Mouse (Mus musculus) right cerebral cortex, adult 18-20 months (tissue): Measurements from ENCODE around the gene Kcnk10.
A peak's percentile ranks its signal among the peaks of the same experiment; 100 is the strongest.

Experiments
- DNase-seq: peaks from one replicate; pipeline ENCODE4 v3.0.0; 2022; ENCODE audit warnings: mixed read lengths

Kcnk10 gene

DNA sequence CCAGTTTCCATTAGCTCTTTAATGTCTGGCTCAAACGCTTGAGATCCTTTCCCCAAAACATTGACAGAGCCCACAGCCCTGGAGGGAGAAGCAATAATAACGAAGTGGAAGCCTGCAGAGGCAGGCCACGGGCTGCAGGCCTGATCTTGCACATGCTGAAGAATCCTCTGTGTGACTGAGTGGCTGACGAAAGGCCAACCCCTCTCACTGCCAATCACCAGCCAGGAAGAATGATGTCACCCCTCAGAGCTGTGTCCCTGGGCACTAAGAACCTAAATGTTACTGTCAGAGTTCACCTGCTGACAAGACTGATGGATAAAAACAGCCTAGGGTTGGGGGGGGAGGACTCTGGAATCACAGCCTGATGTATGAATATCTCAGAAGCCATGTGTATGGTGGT is 72.5 kb downstream of the Kcnk10 start:
- no peak for DNase-seq

DNA sequence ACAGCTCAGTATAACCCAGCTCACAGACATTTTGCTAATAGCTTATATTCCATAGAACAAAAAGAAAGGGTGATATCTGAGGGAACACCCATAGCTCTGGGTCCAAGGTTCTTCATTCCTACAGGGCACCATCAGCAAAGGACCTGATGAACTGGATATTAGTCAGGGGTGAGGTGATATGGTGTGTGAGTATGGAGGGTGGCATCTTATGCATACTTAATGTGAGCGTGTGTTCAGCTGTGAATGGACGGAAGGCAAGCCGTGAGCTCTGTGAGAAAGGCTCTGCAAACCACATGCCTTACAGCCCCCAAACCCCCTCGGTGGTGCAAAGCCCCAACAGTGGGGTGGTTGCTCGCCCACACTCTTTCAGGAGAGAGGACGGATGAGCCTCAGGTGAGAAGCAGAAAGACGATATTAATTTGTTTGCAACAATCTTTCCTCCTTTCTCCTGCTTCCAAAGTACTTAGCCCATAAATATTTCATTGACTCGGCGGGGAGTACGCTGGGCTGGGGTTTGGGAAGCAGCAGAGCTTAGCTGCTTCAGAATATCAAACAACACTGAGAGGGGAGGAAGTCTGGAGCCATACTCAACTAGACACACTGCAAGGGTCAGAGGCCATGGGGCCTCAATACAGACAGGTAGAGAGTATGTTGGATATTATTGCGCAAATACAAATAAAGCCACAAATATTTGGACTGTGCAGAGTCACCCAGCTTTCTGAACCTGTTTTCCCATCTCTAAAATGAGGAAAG is 76.4 kb downstream of the Kcnk10 start:
- no peak for DNase-seq

DNA sequence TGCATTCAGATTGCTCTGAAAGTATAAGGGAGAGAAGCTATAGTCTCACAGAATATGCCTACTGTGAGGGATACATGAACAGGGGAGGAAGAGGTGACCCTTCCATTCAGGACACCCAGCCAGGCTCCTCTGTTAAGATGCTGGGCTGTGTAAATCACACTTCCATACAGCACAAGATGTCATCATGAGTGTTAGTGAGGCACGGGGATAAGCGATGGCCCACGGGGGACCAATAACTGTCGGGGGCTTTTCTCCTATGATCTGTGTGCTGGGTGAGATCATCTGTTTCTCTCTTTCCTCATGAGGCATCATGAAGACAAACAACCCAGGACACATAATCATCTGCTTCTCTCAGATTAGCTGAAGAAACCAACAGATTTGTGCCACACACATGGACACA is 77.1 kb downstream of the Kcnk10 start:
- DNase-seq, result no peak

DNA sequence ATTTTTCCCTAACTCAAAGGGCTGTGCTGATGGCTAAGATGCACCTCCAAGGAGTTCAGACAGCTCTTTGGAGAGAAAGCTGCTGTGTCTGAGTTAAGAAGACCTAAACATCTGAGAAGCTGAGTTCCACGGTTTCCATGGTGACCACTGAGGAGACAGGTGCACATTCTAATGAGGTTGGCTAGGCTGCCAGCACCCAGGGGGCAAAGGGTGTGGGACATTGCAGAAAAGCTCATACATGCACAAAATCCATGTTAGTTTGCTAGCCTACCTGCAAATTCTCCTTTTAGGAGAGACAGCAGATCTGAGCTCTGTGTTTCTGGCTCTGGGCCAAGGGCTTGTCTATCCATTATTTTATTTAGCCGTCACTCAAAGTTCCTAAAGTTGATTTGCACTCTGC is 96.7 kb downstream of the Kcnk10 start:
- DNase-seq, result no peak

DNA sequence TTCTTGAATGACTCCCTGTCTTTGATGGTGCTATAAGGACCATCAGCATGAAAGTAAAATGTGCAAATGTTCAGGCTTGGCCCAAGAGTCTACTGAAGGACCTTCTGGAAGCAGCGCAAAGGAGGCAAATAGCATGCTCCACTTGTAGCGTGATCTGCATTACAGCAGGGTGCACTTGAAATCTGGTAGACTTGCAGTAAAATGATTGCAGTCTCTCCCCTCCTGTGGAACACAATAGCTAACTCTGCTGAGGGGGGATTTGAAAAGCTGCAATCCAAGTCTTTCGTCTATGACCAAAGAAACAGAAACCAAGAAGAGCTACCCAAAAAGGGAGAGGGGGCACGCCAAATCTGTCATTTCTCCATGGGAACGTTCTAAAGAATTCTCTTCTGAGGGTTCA is 97.1 kb downstream of the Kcnk10 start:
- DNase-seq, result no peak

DNA sequence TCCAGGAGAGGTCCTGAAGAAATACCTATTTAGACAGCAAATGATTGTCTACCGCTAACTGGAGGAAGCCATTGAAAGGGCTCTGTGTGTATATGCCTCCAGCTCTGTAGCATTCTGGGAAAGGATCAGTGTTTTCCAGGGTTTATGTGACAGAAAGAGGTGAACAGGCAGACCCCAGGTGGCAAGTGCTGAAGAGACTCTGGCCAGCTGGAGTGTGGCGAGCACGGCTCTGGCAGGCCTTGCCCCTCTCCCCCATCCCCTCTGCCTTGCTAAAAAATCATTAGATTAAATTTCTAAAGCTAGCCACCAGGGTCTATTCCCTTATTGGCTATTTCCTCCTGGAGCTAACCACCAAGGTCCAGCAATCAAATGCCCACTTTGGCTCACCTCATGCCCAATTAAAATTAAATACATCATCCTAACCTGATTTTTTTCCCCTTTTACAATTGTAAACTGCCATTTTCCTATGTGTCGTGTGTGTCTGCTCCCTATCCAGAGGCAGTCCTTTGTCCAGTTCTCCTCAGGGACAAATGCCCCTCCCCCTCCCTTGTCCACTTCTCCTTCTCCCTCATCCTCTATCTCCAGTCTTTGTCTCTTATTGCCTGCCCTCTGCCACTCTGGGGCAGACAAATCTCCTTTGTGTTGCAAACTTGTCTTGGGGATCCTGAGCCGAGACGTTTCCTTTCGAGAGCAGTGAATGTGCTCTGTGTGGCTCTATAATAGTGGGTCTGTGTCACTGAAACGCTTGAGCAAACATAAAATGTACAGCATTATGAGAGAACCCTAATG is 100.2 kb downstream of the Kcnk10 start:
- no peak for DNase-seq

DNA sequence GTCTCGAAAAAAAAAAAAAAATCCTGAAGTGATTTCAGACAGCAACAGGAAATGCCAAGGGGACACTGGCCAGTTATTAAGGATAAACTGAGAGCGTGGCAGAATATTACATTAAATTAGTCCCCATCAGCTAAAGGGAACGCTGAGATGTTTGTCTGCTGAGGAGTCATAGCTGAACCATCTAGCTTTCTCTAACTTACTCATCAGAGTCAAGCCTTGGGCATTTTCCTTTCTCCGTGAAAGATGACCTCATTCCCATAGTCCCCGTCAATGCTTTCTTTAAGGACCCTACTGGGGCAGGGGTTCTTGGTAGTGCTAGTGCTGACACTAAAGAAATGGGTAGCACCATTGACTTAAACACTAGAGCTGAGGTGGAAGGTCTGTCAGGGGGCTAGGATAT is 106.9 kb downstream of the Kcnk10 start:
- no peak for DNase-seq

DNA sequence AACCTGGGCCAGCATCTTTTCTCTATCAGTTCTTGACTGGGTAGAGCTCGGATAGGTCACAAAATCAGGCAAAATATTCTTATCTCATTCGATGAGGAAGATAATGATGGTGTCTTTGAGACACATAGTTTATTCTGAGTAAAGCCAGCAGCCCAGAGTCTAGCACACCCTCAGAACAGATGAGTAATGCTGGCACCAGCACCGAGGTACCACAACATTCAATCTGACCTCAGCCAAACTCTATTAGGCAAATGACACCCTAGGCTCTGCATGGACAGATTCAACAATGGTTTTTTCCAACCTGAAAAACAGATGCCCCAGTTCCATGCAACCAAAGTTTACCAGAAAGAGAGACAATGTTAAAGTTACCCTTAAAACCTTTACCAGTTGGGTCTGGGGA is 108.0 kb downstream of the Kcnk10 start:
- no peak for DNase-seq

DNA sequence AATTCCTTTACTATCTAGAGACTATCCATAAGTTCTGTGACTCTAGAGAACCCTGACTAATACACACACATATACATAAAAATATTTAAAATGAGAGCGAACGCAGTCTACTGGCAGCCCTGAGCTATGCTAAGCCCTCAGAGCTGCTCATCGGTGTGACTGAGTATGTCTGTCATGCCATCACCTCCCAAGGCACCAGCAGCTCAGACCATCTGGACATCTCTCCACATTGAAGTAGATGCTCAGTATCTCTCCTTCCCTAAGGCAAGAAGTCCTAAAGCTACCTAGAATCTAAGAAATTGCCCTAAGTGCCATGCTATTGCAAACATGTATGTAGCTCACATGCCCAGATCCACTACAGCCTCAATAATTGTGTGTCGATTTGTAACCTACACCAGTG is 110.3 kb downstream of the Kcnk10 start:
- DNase-seq, result no peak

DNA sequence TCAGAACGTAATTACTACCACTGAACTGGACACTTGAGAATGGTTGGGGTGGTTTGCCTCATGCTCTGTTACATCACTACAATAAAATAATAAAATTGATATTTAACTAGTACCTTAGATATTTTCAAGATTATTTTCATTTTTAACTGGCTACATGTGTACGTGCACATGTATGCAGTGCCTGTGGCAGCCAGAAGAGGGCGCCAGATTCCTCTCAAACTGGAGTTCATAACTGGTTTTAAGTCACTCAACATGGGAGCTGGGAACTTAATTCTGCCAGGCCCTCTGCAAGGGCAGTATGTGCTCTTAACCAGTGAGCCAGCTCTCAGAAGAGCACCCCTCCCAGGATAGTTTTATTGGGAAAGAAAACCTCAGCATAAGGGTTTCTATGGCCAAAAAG is 118.2 kb downstream of the Kcnk10 start:
- no peak for DNase-seq

DNA sequence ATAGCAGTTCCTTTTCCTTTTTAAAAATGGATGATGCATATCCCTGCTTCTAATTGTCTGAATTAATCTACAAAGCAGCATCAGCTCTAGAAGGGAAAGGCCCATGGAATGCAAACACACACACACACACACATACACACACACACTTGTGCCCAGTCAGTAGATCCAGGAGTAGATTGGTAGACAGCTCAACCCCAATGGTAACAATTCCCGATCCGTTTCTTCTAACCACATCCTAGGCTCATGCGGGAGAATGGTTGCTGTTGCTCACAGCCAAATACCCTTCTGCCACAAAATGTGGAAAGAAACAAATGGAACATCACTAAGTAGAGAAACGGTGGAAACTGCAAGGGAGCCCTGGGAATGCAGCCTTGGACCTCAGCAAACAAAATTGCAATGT is 119.2 kb downstream of the Kcnk10 start:
- no peak for DNase-seq

DNA sequence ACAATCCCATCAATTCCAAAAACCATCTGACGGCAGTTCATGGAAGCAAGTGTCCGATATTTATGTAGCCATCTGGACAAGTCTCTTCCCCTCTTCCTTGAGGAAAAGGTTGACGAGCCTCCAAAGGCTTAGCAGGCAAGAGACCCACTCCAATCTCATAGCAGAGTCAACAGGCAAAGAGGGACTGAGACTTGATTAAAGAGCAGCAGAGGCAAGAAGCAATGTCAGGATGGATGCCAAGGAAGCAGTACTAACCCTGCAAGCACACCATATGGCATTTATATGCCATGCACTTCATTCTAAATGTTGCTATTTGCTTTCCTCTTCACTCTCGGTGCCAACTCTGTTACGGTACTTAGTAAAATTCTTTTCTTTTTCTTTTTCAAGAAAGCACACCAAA is 119.6 kb downstream of the Kcnk10 start:
- peak; percentile 30 for DNase-seq

DNA sequence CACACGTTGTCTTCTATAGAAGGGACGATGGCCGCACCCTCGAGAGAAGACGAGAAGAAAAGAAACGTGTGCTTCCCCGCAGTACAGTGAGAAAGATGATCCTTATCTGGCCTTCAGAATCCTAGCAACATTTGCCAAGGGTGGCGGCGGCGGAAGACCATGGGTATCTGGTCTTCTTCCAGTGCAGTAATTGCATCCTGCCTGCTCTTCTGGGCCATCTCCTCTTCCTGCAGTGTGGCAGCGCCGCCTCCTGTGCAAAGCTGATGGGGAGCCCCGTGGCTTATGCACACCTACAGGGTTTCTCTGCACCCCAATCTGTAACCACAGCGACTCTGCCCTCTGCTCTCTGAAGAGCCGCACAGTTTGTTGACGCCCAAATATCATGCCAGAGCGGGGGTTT is 124.9 kb downstream of the Kcnk10 start:
- no peak for DNase-seq

DNA sequence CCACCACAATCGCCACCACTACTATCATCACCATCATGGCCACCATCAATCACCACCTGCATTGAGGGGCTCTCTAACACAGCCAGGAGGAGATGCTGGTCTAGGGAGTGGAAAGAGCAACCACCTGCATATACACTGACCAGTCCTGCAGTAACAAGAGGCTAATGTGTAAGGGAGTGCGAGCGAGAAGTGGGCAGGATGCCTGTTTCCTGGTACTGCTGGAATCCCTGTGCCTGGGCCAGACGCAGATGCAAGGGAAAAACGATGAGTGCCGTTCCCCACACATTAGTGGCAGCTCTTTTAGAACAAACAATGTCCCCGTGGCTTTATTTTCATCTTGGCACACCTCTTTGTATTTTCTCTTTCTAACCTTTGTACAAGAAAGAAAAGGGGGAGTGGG is 125.5 kb downstream of the Kcnk10 start:
- DNase-seq, result no peak

DNA sequence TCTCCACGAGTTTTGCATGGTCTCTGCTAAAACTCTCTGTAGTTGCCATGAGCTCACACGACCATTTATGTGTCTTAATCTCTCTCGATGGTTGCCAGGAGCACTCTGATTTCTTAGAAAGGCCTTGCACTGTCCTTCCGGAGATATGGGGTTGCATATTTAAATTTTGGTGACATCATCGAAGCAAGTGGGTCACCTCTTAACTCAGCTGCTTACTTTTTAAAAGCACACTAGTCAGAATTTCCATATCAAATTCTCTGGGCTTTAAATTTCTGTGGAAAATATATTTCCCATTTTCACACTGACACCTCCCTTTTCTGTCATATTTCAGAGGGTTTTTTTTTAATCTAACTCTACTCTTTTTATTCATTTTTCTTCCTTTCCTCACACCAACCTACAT is 132.5 kb downstream of the Kcnk10 start:
- DNase-seq, result no peak

DNA sequence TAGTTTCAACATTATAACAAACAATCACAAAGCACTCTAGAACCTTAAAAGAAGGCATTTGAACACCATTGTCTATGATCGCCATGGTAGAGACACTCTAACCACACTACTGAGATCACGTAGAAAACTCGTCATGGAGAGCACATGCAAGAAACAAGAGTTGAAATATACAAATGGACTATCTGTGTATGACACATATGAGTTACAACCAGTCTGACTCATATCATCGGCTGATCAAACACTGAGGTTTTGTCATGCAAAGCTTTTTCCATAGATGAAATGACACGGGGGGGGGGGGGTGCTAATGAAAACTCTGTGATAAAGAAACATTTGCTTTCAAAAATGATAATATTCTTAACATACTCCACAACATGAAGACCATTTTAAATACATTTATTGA is 133.2 kb downstream of the Kcnk10 start:
- DNase-seq, result no peak

DNA sequence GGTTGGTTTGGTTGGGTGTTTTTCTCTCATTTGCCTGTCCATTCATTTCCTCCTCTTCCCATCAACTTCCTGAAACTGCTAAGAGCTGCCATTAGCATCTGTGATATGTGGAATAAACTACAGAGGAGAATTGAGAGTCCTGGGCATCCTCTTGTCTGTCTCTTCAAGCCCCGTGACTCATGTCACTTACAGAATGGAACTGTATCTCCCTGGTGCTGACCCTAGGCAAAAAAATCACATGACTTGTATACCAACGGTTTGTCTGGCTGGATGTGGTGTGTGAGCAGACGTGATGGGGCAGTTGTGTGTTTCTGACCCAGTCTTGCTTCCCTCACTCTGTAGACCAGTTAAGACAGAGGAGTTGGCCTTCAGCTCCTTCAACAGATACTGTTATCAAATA is 134.4 kb downstream of the Kcnk10 start:
- DNase-seq, result no peak

DNA sequence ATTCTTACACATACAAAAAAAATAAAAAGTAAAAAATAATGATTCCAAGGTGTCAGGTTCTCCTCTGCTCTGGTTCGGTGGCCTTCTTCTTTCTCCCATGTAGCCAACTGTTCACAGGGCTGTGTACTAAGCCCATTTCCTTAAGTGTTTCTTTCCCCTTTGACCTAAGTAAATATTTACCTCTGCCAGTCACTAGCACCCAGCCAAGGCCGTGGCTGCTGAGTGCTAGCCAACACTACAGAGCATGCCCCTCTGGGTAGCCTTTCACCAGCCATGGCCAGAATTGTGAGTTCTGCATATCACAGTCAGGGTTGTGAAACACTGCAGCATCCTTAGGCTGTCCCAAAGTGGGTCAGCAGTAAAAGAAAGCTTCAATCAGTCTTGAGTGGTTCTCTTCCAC is 140.0 kb downstream of the Kcnk10 start:
- no peak for DNase-seq

DNA sequence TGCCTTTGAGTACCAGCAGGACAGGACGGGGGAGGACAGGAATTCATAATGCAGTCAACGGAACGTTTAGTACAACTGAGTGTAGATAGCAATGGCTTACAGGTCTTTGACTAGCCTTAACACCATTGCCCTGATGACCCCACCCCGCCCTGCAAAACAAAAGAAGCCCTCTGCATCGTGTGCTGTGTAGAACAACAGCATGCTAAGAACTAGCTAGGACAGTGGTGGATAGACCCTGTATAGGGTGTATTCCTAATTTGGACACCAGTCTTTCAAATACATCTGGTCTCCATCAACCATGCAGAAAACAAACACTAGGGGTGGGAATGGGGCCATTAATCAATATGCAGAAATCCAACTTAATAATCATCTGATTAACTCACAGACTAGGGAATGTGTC is 147.4 kb downstream of the Kcnk10 start:
- no peak for DNase-seq

DNA sequence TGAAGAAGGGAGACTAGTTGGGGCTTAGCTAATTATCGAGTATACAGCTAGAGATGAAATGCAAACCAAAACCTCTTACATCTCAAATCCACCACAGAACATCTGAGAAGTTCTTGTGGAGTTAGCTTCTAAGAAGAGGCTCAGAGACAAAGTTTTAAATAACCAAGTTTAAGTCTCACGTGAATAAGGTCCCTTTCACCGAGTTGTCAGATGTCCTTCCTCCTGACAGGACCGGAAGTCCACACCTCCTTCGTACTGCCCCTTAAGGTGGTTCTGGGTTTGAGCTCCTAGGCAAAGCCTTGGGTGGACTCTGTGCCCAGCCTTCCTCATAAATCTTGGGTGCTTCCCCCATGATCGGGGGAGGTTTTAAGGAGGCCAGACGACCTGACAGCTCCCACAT is 156.8 kb downstream of the Kcnk10 start:
- no peak for DNase-seq

DNA sequence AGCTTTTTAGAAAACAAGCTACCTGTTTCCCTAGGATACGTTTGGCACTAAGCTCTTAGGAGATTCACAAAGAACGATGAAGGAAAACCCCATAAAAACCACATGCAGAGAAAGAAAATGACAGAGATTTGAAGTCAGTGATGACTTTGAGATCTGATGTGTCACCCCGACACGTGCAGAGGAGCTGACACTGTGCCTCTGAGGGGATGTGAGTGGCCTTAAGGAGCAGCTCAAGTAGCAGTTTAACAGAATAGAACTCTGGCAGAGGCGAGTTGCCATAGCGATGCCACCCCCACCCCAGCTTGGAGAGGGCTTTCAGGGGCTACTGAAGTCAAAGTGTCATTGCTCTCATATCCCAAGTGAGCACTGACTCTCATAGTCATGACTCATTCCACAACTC is 158.3 kb downstream of the Kcnk10 start:
- no peak for DNase-seq

DNA sequence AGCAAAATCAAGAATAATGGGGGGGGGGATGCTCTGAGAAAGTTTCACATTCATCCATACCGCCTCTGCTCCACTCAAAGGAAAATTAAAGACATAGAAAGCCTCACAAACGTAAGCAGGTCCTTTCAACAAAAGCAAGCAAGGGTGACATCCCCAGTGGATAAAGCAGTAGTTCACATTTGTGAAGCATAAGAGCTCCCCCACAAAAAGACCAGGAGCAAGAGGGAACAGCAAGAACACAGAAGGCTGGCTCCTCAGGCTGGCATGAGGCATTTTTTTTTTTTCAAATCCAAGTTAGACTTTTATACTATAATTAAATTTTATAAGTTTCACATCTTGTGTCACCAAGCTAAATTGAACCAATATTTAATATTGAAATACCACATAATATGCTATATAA is 168.5 kb downstream of the Kcnk10 start:
- peak; percentile 8 for DNase-seq

DNA sequence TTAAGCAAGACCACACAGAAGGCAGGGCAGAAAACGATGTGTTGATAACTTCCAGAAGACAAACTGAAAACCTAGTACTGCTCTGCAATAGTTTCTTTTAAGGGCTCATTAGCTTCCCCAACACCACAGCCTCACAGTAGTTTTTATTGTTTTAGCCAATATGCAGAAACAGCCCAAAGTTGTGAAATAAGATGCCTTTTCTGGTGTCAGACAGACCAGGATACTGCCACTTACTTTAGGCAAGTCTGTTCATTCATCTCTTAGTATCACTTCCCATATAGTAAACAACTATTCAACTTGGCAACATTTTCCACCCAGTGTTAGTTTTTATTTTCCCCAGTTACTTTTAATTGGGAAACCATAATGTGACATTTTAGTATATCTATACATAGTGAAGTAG is 171.5 kb downstream of the Kcnk10 start:
- DNase-seq, result no peak

DNA sequence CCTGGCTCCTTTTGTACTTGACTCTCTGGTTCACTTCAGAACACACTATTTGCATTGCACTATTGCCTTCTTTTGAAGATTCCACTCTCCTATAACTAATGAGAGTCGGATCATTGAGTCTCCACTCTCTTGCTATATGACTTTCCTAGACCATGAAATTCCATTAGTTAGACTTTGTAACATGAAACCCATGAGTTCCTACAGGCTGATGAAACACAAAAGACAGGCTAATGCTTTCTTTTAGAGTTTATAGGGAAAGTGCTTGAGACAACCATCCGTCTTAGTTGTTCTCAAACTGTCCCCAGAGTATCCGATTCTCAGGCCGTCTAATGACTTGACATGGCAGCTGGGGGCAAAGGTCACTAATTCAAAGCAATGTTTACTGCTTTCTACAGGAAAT is 172.0 kb downstream of the Kcnk10 start:
- DNase-seq, result no peak

DNA sequence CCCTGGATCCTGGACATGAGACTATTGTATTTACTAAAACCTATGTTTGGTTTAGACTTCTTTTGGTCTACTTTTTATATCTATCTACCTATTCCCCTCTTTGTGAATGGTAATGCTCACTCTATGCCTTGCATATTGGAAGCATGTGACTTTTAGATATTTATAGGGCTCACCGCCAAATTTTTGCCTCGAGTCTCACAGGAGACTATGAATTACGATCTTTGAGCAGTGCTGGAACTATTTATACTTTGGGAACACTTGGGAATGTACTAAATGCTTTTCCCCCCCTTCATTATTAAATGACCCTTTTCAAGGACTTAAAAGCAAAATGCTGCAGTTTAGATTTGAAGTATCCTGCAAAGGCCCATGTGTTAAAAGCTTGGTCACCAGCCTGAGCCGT is 181.5 kb downstream of the Kcnk10 start:
- DNase-seq, result no peak
